Mouse (Mus musculus) small intestine, adult 2 months (tissue): ENCODE results near the gene Tepsin.

Experiments
- CTCF ChIP-seq: fragments of 200-500 bp; IDR thresholded peaks from 2 replicates; pipeline ENCODE4 v1.5.1; 2012; ENCODE audit warnings: low read depth, mild to moderate bottlenecking, control low read depth, inconsistent platforms, low read length, moderate library complexity, mixed read lengths; ENCODE audit not compliant: insufficient replicate concordance, insufficient read length; ENCODE audit errors: extremely low read depth
- POLR2A ChIP-seq: fragments of 200-500 bp; IDR thresholded peaks from 2 replicates; pipeline ENCODE4 v1.6.1; 2012; ENCODE audit warnings: low read depth, mild to moderate bottlenecking, control low read depth, inconsistent platforms, low read length, moderate library complexity

GRCm38 (mm10) chr11:120045839-120046552 lies 52.5 kb downstream of the Tepsin start:
- TF ChIP-seq CTCF (no peak), POLR2A (no peak)
